Mouse (Mus musculus) gastrocnemius, postnatal 36 days (tissue): Measurements from ENCODE around the gene Gm9803. TPM values are rescaled to one million over a fixed set of nuclear protein-coding genes. Genes with fewer than 3 reads are reported as not detected.

Experiments used
- DNase-seq, 2 experiments: peaks; one replicate each; pipeline ENCODE4 v3.0.0; 2022
- intact Hi-C: fragments of 180-260 bp; cut with DNase I; formaldehyde crosslinking; loops from one replicate; pipeline ENCODE4 v1.15.1; 2025
- total RNA-seq, 2 experiments: library from RNA; stranded (reverse); gene quantifications; 2 replicates each; pipeline ENCODE4 v1.2.3; 2021

Gm9803 gene
- total RNA-seq, 2 experiments from 2014 or later, result 5.4 to 9.2 TPM

DNA sequence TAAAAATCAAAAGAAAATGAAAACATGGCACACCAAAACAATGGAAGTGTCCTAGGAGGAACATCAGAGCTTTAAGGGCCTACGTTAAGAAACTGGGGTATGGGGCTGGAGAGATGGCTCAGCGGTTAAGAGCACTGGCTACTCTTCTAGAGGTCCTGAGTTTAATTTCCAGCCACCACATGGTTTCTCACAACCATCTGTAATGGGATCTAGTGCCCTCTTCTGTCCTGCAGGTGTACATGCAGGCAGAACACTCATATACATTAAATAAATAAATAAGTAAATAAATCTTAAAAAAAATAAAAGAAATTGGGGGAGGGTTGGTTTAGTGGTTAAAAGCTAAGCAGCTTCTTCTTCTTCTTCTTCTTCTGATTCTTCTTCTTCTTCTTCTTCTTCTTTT, 37.4 kb downstream of the Gm9803 start:
- intact Hi-C loops, result no loop called here
- no peak for DNase-seq

Other genes starting within 250 kb of the Gm9803 start
- gene Bend3, start 45.3 kb upstream of the Gm9803 start, total RNA-seq, result 1 to 10 TPM; 3.6 to 4.9 TPM
- gene 1700021F05Rik, start 16.9 kb downstream of the Gm9803 start, total RNA-seq, result 100 to 1,000 TPM in 1 of 2 experiments, 10 to 100 TPM in 1; 90.8 to 102 TPM
- gene Cd24a, start 54.2 kb downstream of the Gm9803 start, total RNA-seq, result 100 to 1,000 TPM in 1 of 2 experiments, 10 to 100 TPM in 1; 54.5 to 100 TPM